26 mouse cellular contexts compared by ENCODE assay signal in the genomic region with DNA sequence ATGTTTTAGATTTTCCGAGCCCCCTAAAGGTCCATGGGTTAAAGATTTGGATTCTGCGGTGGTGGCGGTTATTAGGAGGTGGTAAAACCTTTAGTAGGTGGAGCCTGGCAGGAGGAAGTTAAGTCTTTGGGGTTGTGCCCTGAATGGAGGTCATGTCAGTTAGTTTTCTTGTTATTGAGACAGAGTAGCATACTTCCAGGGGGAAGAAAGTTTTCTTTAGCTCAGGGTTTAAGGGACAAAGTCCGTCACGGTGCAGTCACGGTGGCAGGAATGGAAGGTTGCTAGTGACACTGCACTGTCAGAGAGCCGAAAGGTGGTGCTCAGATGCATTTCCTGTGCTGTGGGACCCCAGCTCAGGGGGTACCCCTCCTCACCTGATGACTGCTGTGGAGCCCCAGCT. TPM values are rescaled to one million over a fixed set of nuclear protein-coding genes. Genes with fewer than 3 reads are reported as not detected.
A peak's percentile ranks its signal among the peaks of the same experiment; 100 is the strongest.
DNase-seq lines count a peak whose midpoint lies in the region; ATAC-seq lines count a peak whose summit lies in the region.
"Had no signal": no experiment of that assay in that cellular context is flagged by ENCODE, and none has a peak within 500 bp of the region (broad histone marks: within the 10 kb centered on the region; RNA-seq: fewer than 3 reads in every experiment).

No protein-coding gene starts in this region.

- H3K4me3 ChIP-seq in kidney, embryonic 14.5 days (ENCODE audit: low read length): no peak overlapping the region
- H3K4me3 ChIP-seq in intestine, embryonic 15.5 days (replicated peaks): no peak overlapping the region
- H3K4me3 ChIP-seq: embryonic facial prominence, embryonic 10.5 days; embryonic facial prominence, embryonic 15.5 days; forebrain, embryonic 13.5 days; hindbrain, embryonic 10.5 days; liver, embryonic 12.5 days; neural tube, embryonic 13.5 days had no signal

- H3K9me3 ChIP-seq in kidney, embryonic 14.5 days (ENCODE audit: control insufficient read depth, low read length): no peaks in the 10 kb centered on the region
- H3K9me3 ChIP-seq in intestine, embryonic 15.5 days: no peaks in the 10 kb centered on the region
- H3K9me3 ChIP-seq: embryonic facial prominence, embryonic 10.5 days; embryonic facial prominence, embryonic 15.5 days; forebrain, embryonic 13.5 days; hindbrain, embryonic 10.5 days; liver, embryonic 12.5 days; neural tube, embryonic 13.5 days had no signal

- peak; percentile 42 to 43 for DNase-seq in kidney, adult 8-10 months
- DNase-seq in kidney, postnatal 36 days: peak; percentile 49 to 53
- DNase-seq in embryo, embryonic 11 days: no peak
- no peak for DNase-seq in urinary bladder, postnatal 25 days (ENCODE audit: low spot score)
- DNase-seq: adrenal gland, adult 2 months; B cell, adult 2 months; cerebellum, adult 2 months; cerebellum, postnatal 14 days; gastrocnemius, postnatal 14 days; heart, postnatal 14 days; layer of hippocampus, postnatal 36 days; left cerebral cortex, postnatal 4 days; liver, postnatal 0 days; lung, postnatal 36 days; thymus, postnatal 25 days had no signal

- no peak for ATAC-seq in kidney, embryonic 14.5 days (ENCODE audit: low FRiP score, low TSS enrichment)
- peak; percentile 67 for ATAC-seq in intestine, embryonic 15.5 days
- ATAC-seq in frontal cortex, adult (ENCODE audit: low TSS enrichment): no peak
- ATAC-seq: forebrain, embryonic 13.5 days; hindbrain, embryonic 16.5 days; liver, embryonic 12.5 days; liver, postnatal 0 days had no signal

- H3K27ac ChIP-seq in kidney, embryonic 14.5 days (ENCODE audit: low read depth, low read length): no peak overlapping the region
- H3K27ac ChIP-seq in intestine, embryonic 15.5 days: no peak overlapping the region; the same call in 1 of the 2 replicates
- H3K27ac ChIP-seq: embryonic facial prominence, embryonic 10.5 days; embryonic facial prominence, embryonic 15.5 days; forebrain, embryonic 13.5 days; hindbrain, embryonic 10.5 days; liver, embryonic 12.5 days; neural tube, embryonic 13.5 days had no signal

- H3K9ac ChIP-seq in kidney, embryonic 14.5 days (ENCODE audit: low read depth, low read length): no peak overlapping the region
- no peak overlapping the region for H3K9ac ChIP-seq in intestine, embryonic 15.5 days
- H3K9ac ChIP-seq: embryonic facial prominence, embryonic 15.5 days; forebrain, embryonic 13.5 days; liver, embryonic 12.5 days; liver, postnatal 0 days; neural tube, embryonic 13.5 days had no signal

- no peaks in the 10 kb centered on the region for H3K27me3 ChIP-seq in kidney, embryonic 14.5 days (ENCODE audit: control insufficient read depth, insufficient read depth, low read length)
- H3K27me3 ChIP-seq in intestine, embryonic 15.5 days (replicated peaks): no peaks in the 10 kb centered on the region
- H3K27me3 ChIP-seq: embryonic facial prominence, embryonic 15.5 days; forebrain, embryonic 13.5 days; liver, embryonic 12.5 days; neural tube, embryonic 13.5 days had no signal

- WGBS in kidney, embryonic 14.5 days: 75% methylated on average over 7 of the region's 7 CpGs
- WGBS in intestine, embryonic 15.5 days: 63% methylated on average over 7 of the region's 7 CpGs

- no peaks in the 10 kb centered on the region for H3K4me1 ChIP-seq in kidney, embryonic 14.5 days (ENCODE audit: control insufficient read depth, insufficient read depth, low read length)
- 0 out of 2 replicates have a peak, but pooled peaks cover 3% of the 10 kb centered on the region for H3K4me1 ChIP-seq in intestine, embryonic 15.5 days (replicated peaks)
- H3K4me1 ChIP-seq: embryonic facial prominence, embryonic 10.5 days; embryonic facial prominence, embryonic 15.5 days; forebrain, embryonic 13.5 days; hindbrain, embryonic 10.5 days; neural tube, embryonic 13.5 days had no signal

- H3K4me2 ChIP-seq in kidney, embryonic 14.5 days (replicated peaks; ENCODE audit: low read depth, low read length): no peak overlapping the region
- peak overlapping the region; percentile 28; the same call in 1 of the 2 replicates for H3K4me2 ChIP-seq in intestine, embryonic 15.5 days (replicated peaks)
- H3K4me2 ChIP-seq: embryonic facial prominence, embryonic 15.5 days; forebrain, embryonic 13.5 days; liver, embryonic 12.5 days; midbrain, embryonic 11.5 days; neural tube, embryonic 13.5 days had no signal

- no peaks in the 10 kb centered on the region for H3K36me3 ChIP-seq in kidney, embryonic 14.5 days (ENCODE audit: control insufficient read depth, insufficient read depth, low read length)
- H3K36me3 ChIP-seq in intestine, embryonic 15.5 days: no peaks in the 10 kb centered on the region
- H3K36me3 ChIP-seq: embryonic facial prominence, embryonic 15.5 days had no signal

RNA-seq across cellular contexts. Expression of a gene that starts 15.0 kb away (rescaled TPM):
- 5.4 and 8.8 TPM in 2 replicates for polyA plus RNA-seq in kidney, embryonic 14.5 days (2014; fragmentation: Nextera tagmentation; extraction: Ambion mirVana)
- polyA plus RNA-seq in intestine, embryonic 15.5 days (2015; fragmentation: Nextera tagmentation; extraction: Ambion mirVana): 7.7 and 8.8 TPM in 2 replicates

RNA-seq across cellular contexts. Expression of a gene that starts 15.1 kb away (rescaled TPM):
- polyA plus RNA-seq in kidney, embryonic 14.5 days (2014; fragmentation: Nextera tagmentation; extraction: Ambion mirVana): 153 and 174 TPM in 2 replicates
- 127 and 138 TPM in 2 replicates for polyA plus RNA-seq in intestine, embryonic 15.5 days (2015; fragmentation: Nextera tagmentation; extraction: Ambion mirVana)

RNA-seq across cellular contexts. Expression of a gene that starts 24.4 kb away (rescaled TPM):
- polyA plus RNA-seq in kidney, embryonic 14.5 days (2014; fragmentation: Nextera tagmentation; extraction: Ambion mirVana): 10.0 and 23.8 TPM in 2 replicates
- polyA plus RNA-seq in intestine, embryonic 15.5 days (2015; fragmentation: Nextera tagmentation; extraction: Ambion mirVana): 30.8 and 31.8 TPM in 2 replicates

Comparison
In these comparisons a context has a peak if more than half of its experiments do, and no peak if none do; other contexts are left out.
1. DNase-seq: peak in kidney, adult 8-10 months (2 of 2) and kidney, postnatal 36 days (2 of 2); none in embryo, embryonic 11 days (single experiment) and urinary bladder, postnatal 25 days (single experiment).